Mouse (Mus musculus): ENCODE data around the gene Cdk18. TPM values are rescaled to one million over a fixed set of nuclear protein-coding genes. Genes with fewer than 3 reads are reported as not detected.
"Not testable (repeated sequence)": the region's sequence is repeated elsewhere in the genome, so short reads cannot be mapped to it uniquely, and the experiment has no call there.

Cdk18 gene
- total RNA-seq (2021), result 10 to 100 TPM; 10.9 to 12.0 TPM

GRCm38 (mm10) chr1:132139416-132139864, at the start of gene Cdk18:
Cdk18 (minus strand) TSS chr1:132139684.
- intact Hi-C loops (cut with DNase I), result no loop called here
- DNase-seq (ENCODE audit: low spot score), result peak; percentile 62

GRCm38 (mm10) chr1:132189231-132189630, 49.7 kb upstream of the Cdk18 start:
- intact Hi-C loops (cut with DNase I), result no loop called here
- no peak for DNase-seq (ENCODE audit: low spot score)

GRCm38 (mm10) chr1:132188442-132189066, 49.1 kb upstream of the Cdk18 start:
- intact Hi-C loops (cut with DNase I), result no loop called here
- no peak for DNase-seq (ENCODE audit: low spot score)

GRCm38 (mm10) chr1:132186303-132186702, 46.8 kb upstream of the Cdk18 start:
- intact Hi-C loops (cut with DNase I), result no loop called here
- no peak for DNase-seq (ENCODE audit: low spot score)

- DNase-seq (ENCODE audit: low spot score), result no peak
- intact Hi-C loops (cut with DNase I), result no loop called here
Observed at GRCm38 (mm10) chr1:132171619-132172018, 32.1 kb upstream of the Cdk18 start.

- DNase-seq (ENCODE audit: low spot score), result no peak
- intact Hi-C loops (cut with DNase I), result no loop called here
Observed at GRCm38 (mm10) chr1:132170698-132171097, 31.2 kb upstream of the Cdk18 start.

GRCm38 (mm10) chr1:132168115-132168767, 28.8 kb upstream of the Cdk18 start:
- intact Hi-C loops (cut with DNase I), result no loop called here
- no peak for DNase-seq (ENCODE audit: low spot score)

- no peak for DNase-seq (ENCODE audit: low spot score)
- intact Hi-C loops (cut with DNase I), result no loop called here
Observed at GRCm38 (mm10) chr1:132165859-132166258, 26.4 kb upstream of the Cdk18 start.

GRCm38 (mm10) chr1:132164780-132165518, 25.5 kb upstream of the Cdk18 start:
- no peak for DNase-seq (ENCODE audit: low spot score)
- intact Hi-C loops (cut with DNase I), result no loop called here

GRCm38 (mm10) chr1:132162618-132163017, 23.1 kb upstream of the Cdk18 start:
- DNase-seq (ENCODE audit: low spot score); intact Hi-C loops (cut with DNase I): not testable (repeated sequence)

GRCm38 (mm10) chr1:132161211-132161880, 21.9 kb upstream of the Cdk18 start:
- intact Hi-C loops (cut with DNase I), result no loop called here
- DNase-seq (ENCODE audit: low spot score), result no peak

GRCm38 (mm10) chr1:132159681-132160080, 20.2 kb upstream of the Cdk18 start:
- DNase-seq (ENCODE audit: low spot score), result no peak
- intact Hi-C loops (cut with DNase I), result loop anchor here (5.0 kb wide), 2 partner anchors 148 to 177 kb away; no protein-coding TSS in a partner anchor

- DNase-seq (ENCODE audit: low spot score), result no peak
- intact Hi-C loops (cut with DNase I), result loop anchor here (5.0 kb wide), 2 partner anchors 149 to 176 kb away; no protein-coding TSS in a partner anchor
Observed at GRCm38 (mm10) chr1:132158741-132159140, 19.3 kb upstream of the Cdk18 start.

GRCm38 (mm10) chr1:132157808-132158207, 18.3 kb upstream of the Cdk18 start:
- intact Hi-C loops (cut with DNase I), result loop anchor here (1.0 to 5.0 kb wide), 4 partner anchors 79 to 197 kb away; no protein-coding TSS in a partner anchor
- no peak for DNase-seq (ENCODE audit: low spot score)

- no peak for DNase-seq (ENCODE audit: low spot score)
- intact Hi-C loops (cut with DNase I), result loop anchor here (1.0 to 5.0 kb wide), 4 partner anchors 80 to 198 kb away; no protein-coding TSS in a partner anchor
Observed at GRCm38 (mm10) chr1:132157016-132157781, 17.7 kb upstream of the Cdk18 start.

GRCm38 (mm10) chr1:132155737-132156136, 16.3 kb upstream of the Cdk18 start:
- peak; percentile 55 for DNase-seq (ENCODE audit: low spot score)
- intact Hi-C loops (cut with DNase I), result loop anchor here (1.0 to 5.0 kb wide), 4 partner anchors 34 to 199 kb away; no protein-coding TSS in a partner anchor

GRCm38 (mm10) chr1:132153691-132154090, 14.2 kb upstream of the Cdk18 start:
- no peak for DNase-seq (ENCODE audit: low spot score)
- intact Hi-C loops (cut with DNase I), result no loop called here

GRCm38 (mm10) chr1:132153086-132153690, 13.7 kb upstream of the Cdk18 start:
- no peak for DNase-seq (ENCODE audit: low spot score)
- intact Hi-C loops (cut with DNase I), result no loop called here

- intact Hi-C loops (cut with DNase I), result no loop called here
- no peak for DNase-seq (ENCODE audit: low spot score)
Observed at GRCm38 (mm10) chr1:132151908-132152307, 12.4 kb upstream of the Cdk18 start.

Data from heart, postnatal 25 days (tissue).